Mouse (Mus musculus) layer of hippocampus, postnatal 14 days (tissue): Measurements from ENCODE around the gene Ssbp4. TPM values are rescaled to one million over a fixed set of nuclear protein-coding genes. Genes with fewer than 3 reads are reported as not detected.

ENCODE experiments used
- DNase-seq, 2 experiments: peaks; one replicate each; pipeline ENCODE4 v3.0.0; 2021 to 2022; ENCODE audit warnings: low spot score in 2 of 2, mixed read lengths in 1 of 2
- total RNA-seq, 2 experiments: library from RNA; stranded (reverse); gene quantifications; 2 replicates each; pipeline ENCODE4 v1.2.3; 2021

The Ssbp4 gene
- total RNA-seq, 2 experiments from 2014 or later, result 253 to 259 TPM

DNA sequence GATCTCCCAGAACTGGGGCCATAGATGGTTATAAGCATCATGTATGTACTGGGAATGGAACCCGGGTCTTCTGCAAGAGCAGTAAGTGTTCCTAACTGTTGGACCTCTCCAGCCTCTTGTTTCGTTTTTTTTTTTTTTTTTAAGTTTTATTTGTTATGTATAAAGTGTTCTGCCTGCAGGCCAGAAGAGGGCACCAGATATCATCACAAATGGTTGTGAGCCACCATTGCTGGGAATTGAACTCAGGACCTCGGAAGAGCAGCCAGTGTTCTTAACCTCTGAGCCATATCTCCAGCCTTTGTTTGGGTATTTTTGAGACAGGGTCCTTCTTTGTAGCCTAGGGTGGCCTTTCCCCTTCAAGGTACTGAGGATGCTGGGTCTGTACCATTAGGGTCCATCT is 49.7 kb downstream of the Ssbp4 start:
- DNase-seq, result no peak

DNA sequence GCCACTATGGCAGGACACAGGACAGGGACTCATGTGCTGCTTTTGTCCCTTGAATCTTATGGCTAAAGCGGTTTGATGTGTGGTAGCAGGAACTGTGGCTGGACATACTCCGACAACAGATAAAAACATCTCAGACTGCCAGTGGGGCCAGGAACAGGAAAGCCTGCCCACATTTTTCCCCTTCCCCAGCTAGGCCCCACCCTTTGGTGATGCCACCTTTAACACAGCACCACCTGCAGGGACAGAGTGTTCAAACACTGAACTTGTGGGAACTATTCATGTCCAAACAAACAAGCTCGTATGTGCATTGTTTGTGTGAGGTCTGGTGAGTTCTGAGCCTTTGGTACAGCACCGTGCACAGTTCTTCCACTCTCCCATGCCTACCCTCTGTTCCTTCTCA is 50.3 kb downstream of the Ssbp4 start:
- DNase-seq, result no peak

DNA sequence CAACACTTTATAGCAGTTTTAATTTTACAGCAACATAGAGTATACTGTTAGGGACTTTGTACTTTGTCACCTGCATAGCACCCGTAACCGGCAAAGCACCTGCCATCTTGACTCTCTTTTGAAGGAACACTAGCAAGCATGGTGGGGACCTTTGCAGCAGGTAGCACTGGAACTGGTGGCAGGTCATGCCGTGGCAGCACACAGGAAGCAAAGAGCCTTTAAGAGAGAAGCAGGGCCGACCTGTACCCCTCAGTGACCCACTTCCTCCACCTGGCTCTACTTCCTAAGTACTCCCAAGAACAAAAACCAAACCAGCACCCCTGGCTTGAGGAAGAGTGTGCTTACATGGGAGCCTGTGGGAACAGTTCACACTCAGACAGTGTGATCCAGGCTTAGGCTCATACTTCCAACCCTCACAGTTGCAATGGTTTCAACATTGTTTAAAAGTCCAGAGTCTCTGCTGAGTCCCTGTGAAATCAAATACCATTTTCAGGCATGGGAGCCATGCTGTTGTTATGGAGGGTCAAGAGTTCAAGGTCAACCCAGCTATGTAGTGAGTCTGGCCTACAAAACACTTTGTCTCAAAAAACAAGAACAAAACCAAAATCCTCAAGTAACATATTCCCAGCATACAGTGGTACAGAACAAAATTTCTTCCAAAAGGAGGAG is 53.5 kb downstream of the Ssbp4 start:
- DNase-seq, result no peak

DNA sequence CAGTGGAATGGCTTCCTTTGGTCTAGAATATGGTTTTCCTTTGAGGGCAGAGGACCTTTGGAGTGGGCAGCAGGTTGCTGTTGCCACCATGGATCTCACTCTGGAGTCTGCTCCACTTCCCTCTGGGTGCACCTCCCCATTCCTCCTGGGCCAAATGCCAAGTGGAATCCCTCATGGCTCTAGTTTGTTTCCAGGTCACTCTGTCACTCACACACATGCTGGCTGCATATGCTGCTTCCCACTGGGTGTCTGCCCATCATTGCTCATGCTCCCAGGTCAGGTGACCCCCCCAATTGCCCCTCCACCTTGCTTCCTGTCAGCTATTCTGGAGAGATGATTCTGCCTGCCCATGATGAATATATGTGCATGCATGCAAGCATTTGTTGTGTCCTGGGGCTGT is 54.9 kb downstream of the Ssbp4 start:
- no peak for DNase-seq

DNA sequence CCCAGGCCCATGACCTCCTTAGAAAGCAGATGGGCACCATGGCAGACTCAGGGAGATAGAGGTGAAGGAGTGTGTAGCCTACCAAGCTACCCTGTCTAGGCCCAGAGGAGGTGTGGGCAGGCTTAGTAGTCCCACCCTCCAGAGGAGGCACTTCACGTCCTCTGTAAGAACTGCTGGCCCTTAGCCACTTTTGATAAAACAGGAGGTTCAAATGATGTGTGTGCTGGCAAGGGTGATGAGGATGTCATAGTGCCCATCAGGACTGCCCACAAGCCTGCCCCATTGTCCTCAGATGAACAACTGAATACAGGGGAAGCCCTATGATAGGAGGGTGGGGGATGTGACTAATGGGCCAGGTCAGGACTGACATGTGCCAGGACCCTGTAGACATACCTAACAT is 55.8 kb downstream of the Ssbp4 start:
- DNase-seq, result no peak

DNA sequence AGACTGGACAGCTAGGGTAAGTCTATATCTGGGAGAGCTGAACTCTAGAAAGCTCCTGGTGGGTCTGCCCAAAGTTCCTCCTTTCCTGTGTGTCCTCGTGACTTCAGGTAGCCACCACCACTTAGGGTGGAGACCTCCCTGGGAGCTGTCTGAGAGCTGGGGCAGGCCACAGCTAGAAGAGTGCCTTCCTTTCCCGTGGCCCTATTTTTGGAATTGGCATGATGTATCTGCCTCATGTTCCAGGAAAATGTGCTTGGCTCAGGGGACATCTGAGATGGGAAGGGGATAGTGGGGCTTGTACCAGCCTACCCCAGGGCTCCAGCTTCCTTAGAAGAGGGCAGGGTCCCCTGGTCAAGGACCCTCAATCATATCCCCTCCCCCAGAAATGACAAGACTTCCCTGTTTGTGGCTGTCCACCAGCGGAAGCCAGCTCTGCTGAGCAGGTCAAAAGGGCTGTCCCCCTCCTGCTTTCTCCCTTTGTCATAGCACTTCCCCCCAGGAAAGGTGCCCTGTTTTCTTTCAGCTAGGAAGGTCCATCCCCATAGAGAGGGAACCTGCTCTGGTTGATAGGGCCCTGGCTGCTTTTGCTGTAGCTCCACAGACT is 57.0 kb downstream of the Ssbp4 start:
- no peak for DNase-seq

DNA sequence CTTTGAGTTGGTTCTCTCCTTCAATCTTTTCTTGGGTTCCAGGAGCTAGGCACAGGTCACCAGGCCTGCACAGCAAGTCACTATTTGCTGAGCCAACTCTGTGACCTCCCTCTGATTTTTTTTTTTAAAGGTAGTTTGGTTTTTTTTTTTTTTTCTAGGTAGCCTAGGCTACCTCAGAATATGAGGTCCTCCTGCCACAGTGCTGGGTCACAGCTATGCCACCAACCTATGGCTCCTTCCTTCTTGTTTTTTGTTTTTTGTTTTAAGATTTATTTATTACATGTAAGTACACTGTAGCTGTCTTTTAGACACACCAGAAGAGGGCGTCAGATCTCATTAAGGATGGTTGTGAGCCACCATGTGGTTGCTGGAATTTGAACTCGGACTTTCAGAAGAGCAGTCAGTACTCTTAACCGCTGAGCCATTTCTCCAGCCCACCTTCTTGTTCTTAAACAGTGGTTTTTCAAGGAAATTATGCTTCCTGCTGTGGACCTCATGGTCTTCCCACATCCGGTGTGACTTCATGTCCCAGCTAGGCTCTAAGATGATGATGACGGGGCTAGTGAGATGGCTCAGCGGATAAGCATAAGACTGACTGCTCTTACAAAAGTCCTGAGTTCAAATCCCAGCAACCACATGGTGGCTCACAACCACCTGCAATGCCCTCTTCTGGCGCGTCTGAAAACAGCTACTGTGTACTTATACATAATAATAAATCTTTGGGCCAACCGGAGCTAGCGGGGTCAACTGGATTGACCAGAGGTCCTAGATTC is 59.1 kb downstream of the Ssbp4 start:
- DNase-seq, result no peak

DNA sequence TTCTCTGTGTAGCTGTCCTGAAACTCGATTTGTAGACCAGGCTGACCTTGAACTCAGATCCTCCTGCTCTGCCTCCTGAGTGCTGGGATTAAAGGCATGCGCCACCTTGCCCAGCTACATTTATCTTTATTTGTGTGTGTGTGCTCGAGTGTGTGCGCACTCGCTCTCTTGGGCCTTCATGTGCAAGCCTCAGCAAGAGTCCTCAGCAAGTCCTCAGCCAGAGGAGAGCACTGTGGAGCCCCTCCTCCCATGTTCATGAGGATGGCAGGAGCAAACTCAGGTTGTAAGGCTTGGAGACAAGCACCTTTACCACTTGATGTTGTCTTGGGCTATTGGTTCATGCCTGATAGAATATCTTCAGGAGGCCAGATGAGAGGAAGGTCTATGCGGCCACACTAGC is 60.9 kb downstream of the Ssbp4 start:
- DNase-seq, result no peak

Other genes starting within 250 kb of the Ssbp4 start
- gene Comp, start 235.3 kb downstream of the Ssbp4 start, total RNA-seq, result under 1 TPM; 0.21 to 0.30 TPM
- 100 to 1,000 TPM; 128 to 135 TPM for gene Crtc1, start 169.3 kb downstream of the Ssbp4 start, total RNA-seq
- 10 to 100 TPM; 44.7 to 45.5 TPM for gene Klhl26, start 131.9 kb downstream of the Ssbp4 start, total RNA-seq
- 100 to 1,000 TPM; 251 to 263 TPM for gene Tmem59l, start 121.5 kb downstream of the Ssbp4 start, total RNA-seq
- 10 to 100 TPM; 21.8 to 24.2 TPM for gene Crlf1, start 115.7 kb downstream of the Ssbp4 start, total RNA-seq
- 100 to 1,000 TPM in 1 of 2 experiments, 10 to 100 TPM in 1; 83.2 to 103 TPM for gene Rex1bd, start 102.1 kb downstream of the Ssbp4 start, total RNA-seq
- gene Uba52, start 98.1 kb downstream of the Ssbp4 start, total RNA-seq, result 1,000 to 10,000 TPM; 1,048 to 1,082 TPM
- 100 to 1,000 TPM; 412 to 417 TPM for gene Fkbp8, start 81.1 kb downstream of the Ssbp4 start, total RNA-seq
- gene Kxd1, start 80.9 kb downstream of the Ssbp4 start, total RNA-seq, result 10 to 100 TPM; 39.5 to 40.3 TPM
- 10 to 100 TPM; 18.7 TPM for gene Ell, start 69.4 kb downstream of the Ssbp4 start, total RNA-seq
- 10 to 100 TPM; 38.8 to 46.1 TPM for gene Isyna1, start 14.5 kb downstream of the Ssbp4 start, total RNA-seq
- gene Lrrc25, start 7.3 kb upstream of the Ssbp4 start, total RNA-seq, result 1 to 10 TPM; 1.1 to 1.4 TPM
- gene Gdf15, start 23.6 kb upstream of the Ssbp4 start, total RNA-seq, result not detected
- 10 to 100 TPM; 25.9 to 30.8 TPM for gene Pgpep1, start 51.5 kb upstream of the Ssbp4 start, total RNA-seq
- 10 to 100 TPM; 67.8 to 71.7 TPM for gene Lsm4, start 64.4 kb upstream of the Ssbp4 start, total RNA-seq
- gene Jund, start 90.1 kb upstream of the Ssbp4 start, total RNA-seq, result 100 to 1,000 TPM; 163 to 179 TPM
- gene Iqcn, start 94.6 kb upstream of the Ssbp4 start, total RNA-seq, result under 1 TPM in 1 of 2 experiments, not detected in 1; 0.14 TPM
- not detected for gene Gm3336, start 109.7 kb upstream of the Ssbp4 start, total RNA-seq
- under 1 TPM; 0.81 to 0.91 TPM for gene Pde4c, start 114.8 kb upstream of the Ssbp4 start, total RNA-seq
- gene Rab3a, start 145.8 kb upstream of the Ssbp4 start, total RNA-seq, result 100 to 1,000 TPM; 793 to 809 TPM
- gene Mpv17l2, start 152.1 kb upstream of the Ssbp4 start, total RNA-seq, result 10 to 100 TPM; 47.6 to 52.2 TPM
- gene Pik3r2, start 167.8 kb upstream of the Ssbp4 start, total RNA-seq, result 100 to 1,000 TPM; 164 to 178 TPM
- 100 to 1,000 TPM; 295 to 297 TPM for gene Mast3, start 196.2 kb upstream of the Ssbp4 start, total RNA-seq
- gene Il12rb1, start 199.6 kb upstream of the Ssbp4 start, total RNA-seq, result 1 to 10 TPM; 1.5 TPM
- gene Arrdc2, start 230.8 kb upstream of the Ssbp4 start, total RNA-seq, result 10 to 100 TPM; 23.3 to 24.5 TPM